Mouse (Mus musculus) CD8-positive naive resting alpha-beta T cell, adult 2 months (primary cell): Measurements from ENCODE around the gene Zfp786.
A peak's percentile ranks its signal among the peaks of the same experiment; 100 is the strongest.
"Not testable (repeated sequence)": the region's sequence is repeated elsewhere in the genome, so short reads cannot be mapped to it uniquely, and the experiment has no call there.

Source experiments
- DNase-seq, 2 experiments: peaks; one replicate each; pipeline ENCODE4 v3.0.0; 2022; ENCODE audit warnings: low read depth in 2 of 2, low spot score in 2 of 2

Gene Zfp786

DNA sequence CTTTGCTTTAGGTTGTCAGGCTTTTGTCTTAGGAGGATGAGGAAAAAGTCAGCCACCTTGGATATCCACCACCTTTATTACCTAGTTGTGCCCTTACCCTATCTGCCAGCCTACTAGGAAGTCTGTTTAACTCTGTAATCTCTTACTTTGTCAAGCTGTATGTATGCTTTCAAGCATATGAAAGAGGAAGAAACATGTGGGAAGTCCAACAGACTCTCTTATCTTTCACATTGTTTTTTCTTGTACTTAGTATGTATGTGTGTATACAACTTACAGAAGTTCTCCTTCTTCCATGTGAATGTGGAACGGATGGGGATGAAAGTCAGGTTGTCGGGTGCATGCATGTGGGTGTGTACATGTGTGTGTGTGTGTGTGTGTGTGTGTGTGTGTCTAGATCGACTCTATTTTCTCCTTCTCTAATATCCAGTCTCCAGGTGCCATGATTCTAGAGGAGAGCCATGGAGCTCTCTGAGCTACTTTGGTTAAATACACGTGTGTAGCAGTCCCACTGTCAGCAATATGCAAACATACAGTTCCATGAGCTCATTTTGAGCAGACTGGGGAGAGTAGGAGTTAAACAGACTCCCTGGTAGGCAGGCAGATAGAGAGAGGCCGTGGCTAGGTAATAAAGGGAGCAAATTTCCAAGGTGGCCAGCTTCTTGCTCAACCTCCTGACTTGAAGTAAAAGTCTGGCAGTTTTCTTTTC, 45.8 kb downstream of the Zfp786 start:
- DNase-seq = no peak

DNA sequence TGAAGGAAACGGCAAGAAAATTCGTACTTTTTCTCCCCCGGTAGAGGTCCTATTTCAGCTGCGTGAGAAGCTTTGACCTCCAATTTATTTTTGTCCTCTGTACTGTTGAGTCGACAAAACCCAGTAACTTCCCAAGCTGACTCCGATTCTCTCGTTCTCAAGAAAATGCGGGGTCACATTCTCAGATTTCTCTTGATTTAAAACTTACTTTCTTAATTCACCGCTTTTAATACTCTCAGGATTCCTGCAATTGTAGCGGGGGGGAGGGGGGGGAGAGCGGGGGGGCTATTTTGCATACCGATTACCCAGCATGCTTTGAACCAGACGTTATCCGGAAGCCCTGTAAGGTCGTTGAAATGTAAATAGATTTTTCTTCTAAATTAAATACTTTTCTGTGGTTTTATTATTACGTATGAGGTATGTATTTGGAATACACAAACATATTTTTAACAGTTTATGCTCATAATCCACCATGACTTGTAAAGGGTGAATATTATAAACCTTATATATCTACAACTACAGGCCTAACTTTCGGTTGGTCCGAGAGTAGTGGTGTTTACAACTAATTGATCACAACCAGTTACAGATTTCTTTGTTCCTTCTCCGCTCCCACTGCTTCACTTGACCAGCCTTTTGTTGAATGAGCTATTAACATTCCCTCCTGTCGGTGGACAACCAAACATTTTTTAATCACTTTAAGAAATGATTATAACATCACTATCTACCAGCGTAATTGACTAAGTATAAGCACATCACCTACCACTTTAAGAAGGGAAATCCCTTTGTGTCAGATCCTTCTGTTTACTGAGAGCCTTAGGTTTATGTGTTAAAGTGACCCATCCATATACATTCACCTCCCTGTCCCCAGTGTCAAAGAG, 49.3 kb downstream of the Zfp786 start:
- DNase-seq = peak; percentile 47 to 52

DNA sequence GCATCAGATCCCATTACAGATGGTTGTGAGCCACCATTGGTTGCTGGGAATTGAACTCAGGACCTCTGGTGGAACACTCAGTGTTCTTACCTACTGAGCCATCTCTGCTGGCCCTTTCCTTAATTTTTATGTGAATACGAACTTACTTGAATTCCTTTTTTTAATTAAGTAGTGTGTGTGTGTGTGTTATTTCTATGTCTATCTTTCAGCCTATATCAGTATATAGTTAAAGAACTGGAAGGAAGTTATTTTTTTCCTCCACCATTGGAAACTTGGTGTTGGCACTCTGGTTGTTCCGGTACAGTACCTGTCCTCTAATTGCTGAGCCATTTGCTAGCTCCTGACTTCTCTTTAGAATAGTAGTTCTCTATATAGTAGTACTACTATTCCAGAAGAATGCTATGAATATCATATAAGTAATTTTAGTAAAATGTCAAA, 50.1 kb downstream of the Zfp786 start:
- DNase-seq = no peak

DNA sequence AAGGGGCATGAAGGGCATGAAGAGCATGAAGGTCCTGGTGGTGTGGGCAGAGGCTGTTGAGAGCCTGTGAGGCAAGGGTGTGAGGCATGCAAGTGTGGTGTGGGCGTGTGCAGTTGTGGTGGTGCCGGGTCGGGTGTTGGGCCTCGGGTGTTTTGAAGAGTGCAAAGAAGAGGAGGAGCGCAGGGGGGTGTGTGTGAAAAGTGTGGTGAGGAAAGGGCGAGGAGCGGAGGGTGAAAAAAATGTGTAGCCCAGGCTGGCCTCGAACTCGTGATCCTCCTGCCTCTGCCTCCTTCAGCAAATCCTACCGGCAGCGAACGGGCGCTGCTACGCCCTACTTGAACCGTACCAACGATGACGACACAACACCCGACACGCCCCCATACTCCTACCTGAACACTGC, 58.9 kb downstream of the Zfp786 start:
- peak in 1 of 2 experiments; percentile 1 for DNase-seq

DNA sequence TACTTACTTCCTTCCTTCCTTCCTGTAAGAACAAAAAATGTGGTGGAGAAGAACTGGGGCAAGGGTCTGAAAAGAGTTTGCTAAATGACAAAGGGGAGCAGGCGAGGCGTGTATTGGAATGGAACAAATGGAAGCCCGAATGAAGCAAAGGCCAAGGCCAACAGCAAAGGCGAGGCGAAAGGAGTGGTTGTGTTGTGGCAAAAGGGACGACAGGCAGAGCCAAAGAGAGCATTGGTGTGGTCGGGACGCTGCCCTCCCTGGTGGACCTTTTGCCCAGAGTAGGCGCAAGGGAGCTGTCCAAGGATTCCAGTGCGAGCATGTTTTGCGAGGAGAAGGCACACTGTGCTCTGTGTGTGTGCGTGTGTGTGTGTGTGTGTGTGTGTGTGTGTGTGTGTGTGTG, 59.6 kb downstream of the Zfp786 start:
- not testable (repeated sequence) for DNase-seq

DNA sequence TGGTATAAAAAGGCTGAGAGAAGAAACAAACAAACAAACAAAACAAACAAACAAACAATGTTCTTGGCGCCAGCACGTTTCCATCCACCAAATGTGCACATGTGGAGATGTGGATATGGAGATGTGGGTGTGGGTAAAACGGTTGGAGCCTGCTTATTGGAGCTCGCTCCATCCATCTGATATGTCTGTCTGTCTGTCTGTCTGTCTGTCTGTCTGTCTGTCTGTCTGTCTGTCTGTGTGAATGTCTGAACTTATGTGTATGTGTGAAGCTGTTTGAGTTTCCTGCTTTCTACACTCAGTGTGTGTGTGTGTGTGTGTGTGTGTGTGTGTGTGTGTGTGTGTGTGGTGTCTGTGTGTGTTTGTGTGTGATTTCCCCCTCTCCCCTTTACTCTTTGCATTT, 60.8 kb downstream of the Zfp786 start:
- not testable (repeated sequence) for DNase-seq
